Mouse (Mus musculus): Measurements from ENCODE around the gene Lrrk2. TPM values are rescaled to one million over a fixed set of nuclear protein-coding genes. Genes with fewer than 3 reads are reported as not detected.

The Lrrk2 gene
- 10 to 100 TPM; 10.2 to 14.0 TPM for total RNA-seq (2021)
- long read RNA-seq, full-length matches to known transcripts = 2 of 7 reads
- long read RNA-seq, partial matches to known transcripts = 3 of 7 reads
- long read RNA-seq, other reads (novel, unspliced or antisense) = 2 of 7 reads

GRCm38 (mm10) chr15:91672645-91673568, at the start of gene Lrrk2:
Gene Lrrk2, plus strand, starts transcription at chr15:91673175.
- peak; percentile 70 to 80 for DNase-seq (ENCODE audit: low spot score in 2 of 2)

GRCm38 (mm10) chr15:91624475-91624874, 48.5 kb upstream of the Lrrk2 start:
- no peak for DNase-seq (ENCODE audit: low spot score in 2 of 2)

GRCm38 (mm10) chr15:91629137-91629536, 43.8 kb upstream of the Lrrk2 start:
- DNase-seq (ENCODE audit: low spot score in 2 of 2) = no peak

- no peak for DNase-seq (ENCODE audit: low spot score in 2 of 2)
Observed at GRCm38 (mm10) chr15:91632473-91632872, 40.5 kb upstream of the Lrrk2 start.

GRCm38 (mm10) chr15:91633051-91633450, 39.9 kb upstream of the Lrrk2 start:
- no peak for DNase-seq (ENCODE audit: low spot score in 2 of 2)

- DNase-seq (ENCODE audit: low spot score in 2 of 2) = no peak
Observed at GRCm38 (mm10) chr15:91633806-91634205, 39.2 kb upstream of the Lrrk2 start.

- no peak for DNase-seq (ENCODE audit: low spot score in 2 of 2)
Observed at GRCm38 (mm10) chr15:91634236-91634635, 38.7 kb upstream of the Lrrk2 start.

GRCm38 (mm10) chr15:91641631-91642030, 31.3 kb upstream of the Lrrk2 start:
- no peak for DNase-seq (ENCODE audit: low spot score in 2 of 2)

- DNase-seq (ENCODE audit: low spot score in 2 of 2) = no peak
Observed at GRCm38 (mm10) chr15:91642682-91643306, 30.2 kb upstream of the Lrrk2 start.

GRCm38 (mm10) chr15:91643632-91644348, 29.2 kb upstream of the Lrrk2 start:
- DNase-seq (ENCODE audit: low spot score in 2 of 2) = no peak

- no peak for DNase-seq (ENCODE audit: low spot score in 2 of 2)
Observed at GRCm38 (mm10) chr15:91650270-91650669, 22.7 kb upstream of the Lrrk2 start.

- DNase-seq (ENCODE audit: low spot score in 2 of 2) = no peak
Observed at GRCm38 (mm10) chr15:91651493-91651892, 21.5 kb upstream of the Lrrk2 start.

GRCm38 (mm10) chr15:91658227-91658626, 14.7 kb upstream of the Lrrk2 start:
- DNase-seq (ENCODE audit: low spot score in 2 of 2) = no peak

GRCm38 (mm10) chr15:91660277-91661078, 12.5 kb upstream of the Lrrk2 start:
- DNase-seq (ENCODE audit: low spot score in 2 of 2) = no peak

GRCm38 (mm10) chr15:91661079-91661369, 12.0 kb upstream of the Lrrk2 start:
- no peak for DNase-seq (ENCODE audit: low spot score in 2 of 2)

GRCm38 (mm10) chr15:91664586-91665132, 8.3 kb upstream of the Lrrk2 start:
- DNase-seq (ENCODE audit: low spot score in 2 of 2) = no peak

- no peak for DNase-seq (ENCODE audit: low spot score in 2 of 2)
Observed at GRCm38 (mm10) chr15:91665530-91665929, 7.4 kb upstream of the Lrrk2 start.

GRCm38 (mm10) chr15:91671216-91671615, 1.8 kb upstream of the Lrrk2 start:
- no peak for DNase-seq (ENCODE audit: low spot score in 2 of 2)

- DNase-seq (ENCODE audit: low spot score in 2 of 2) = no peak
Observed at GRCm38 (mm10) chr15:91671987-91672386, 988 bp upstream of the Lrrk2 start.

- no peak for DNase-seq (ENCODE audit: low spot score in 2 of 2)
Observed at GRCm38 (mm10) chr15:91673569-91673905, 562 bp downstream of the Lrrk2 start.

GRCm38 (mm10) chr15:91680116-91680515, 7.1 kb downstream of the Lrrk2 start:
- DNase-seq (ENCODE audit: low spot score in 2 of 2) = no peak
